Mouse (Mus musculus): ENCODE data around the gene Umod. TPM values are rescaled to one million over a fixed set of nuclear protein-coding genes. Genes with fewer than 3 reads are reported as not detected.

The Umod gene
- polyA plus RNA-seq, 1 experiment from 2014 or later, result not detected

GRCm38 (mm10) chr7:119513056-119513455 lies 34.0 kb upstream of the Umod start:
- Histone ChIP-seq H3K4me3 (ENCODE audit: low read depth, low read length) (no peak overlapping the region), H3K27ac (ENCODE audit: low read depth) (no peak overlapping the region), H3K27me3 (ENCODE audit: insufficient read depth, low read length) (no peaks in the 10 kb centered on the region), H3K9ac (replicated peaks) (no peak overlapping the region), H3K4me2 (ENCODE audit: low read depth, low read length) (no peak overlapping the region), H3K36me3 (replicated peaks; ENCODE audit: insufficient read depth, low read length) (no peaks in the 10 kb centered on the region), H3K4me1 (ENCODE audit: insufficient read depth) (peaks cover 4% of the 10 kb centered on the region; the same call in 1 of the 2 replicates), H3K9me3 (ENCODE audit: low read length) (no peaks in the 10 kb centered on the region)
- DNase-seq (peak; percentile 73), ATAC-seq (peak; percentile 81)
- 24% methylated on average over 7 of the region's 7 CpGs for WGBS (ENCODE audit: insufficient replicate concordance)
- TF ChIP-seq EP300 (IDR thresholded peaks at IDR 0.05; ENCODE audit: low read depth) (no peak), CTCF (IDR thresholded peaks at IDR 0.05; ENCODE audit: low read depth) (peak; percentile 84)

- no peaks in the 10 kb centered on the region for H3K27me3 ChIP-seq (ENCODE audit: insufficient read depth, low read length)
- TF ChIP-seq CTCF (IDR thresholded peaks at IDR 0.05; ENCODE audit: low read depth) (no peak), EP300 (IDR thresholded peaks at IDR 0.05; ENCODE audit: low read depth) (no peak)
- no peak overlapping the region for H3K4me3 ChIP-seq (ENCODE audit: low read depth, low read length)
- no peaks in the 10 kb centered on the region for H3K36me3 ChIP-seq (replicated peaks; ENCODE audit: insufficient read depth, low read length)
- H3K27ac ChIP-seq (ENCODE audit: low read depth), result no peak overlapping the region
- ATAC-seq (no peak), DNase-seq (no peak)
- WGBS (ENCODE audit: insufficient replicate concordance), result 65% methylated on average over 4 of the region's 4 CpGs
- no peak overlapping the region for H3K9ac ChIP-seq (replicated peaks)
- H3K4me1 ChIP-seq (ENCODE audit: insufficient read depth), result peaks cover 4% of the 10 kb centered on the region; the same call in 1 of the 2 replicates
- H3K9me3 ChIP-seq (ENCODE audit: low read length), result no peaks in the 10 kb centered on the region
- no peak overlapping the region for H3K4me2 ChIP-seq (ENCODE audit: low read depth, low read length)
Observed at GRCm38 (mm10) chr7:119511143-119511542, 32.1 kb upstream of the Umod start.

GRCm38 (mm10) chr7:119490041-119490780 lies 11.1 kb upstream of the Umod start:
- ATAC-seq, result no peak
- no peaks in the 10 kb centered on the region for H3K27me3 ChIP-seq (ENCODE audit: insufficient read depth, low read length)
- no peaks in the 10 kb centered on the region for H3K36me3 ChIP-seq (replicated peaks; ENCODE audit: insufficient read depth, low read length)
- 77% methylated on average over 4 of the region's 4 CpGs for WGBS (ENCODE audit: insufficient replicate concordance)
- H3K27ac ChIP-seq (ENCODE audit: low read depth), result no peak overlapping the region
- H3K9me3 ChIP-seq (ENCODE audit: low read length), result no peaks in the 10 kb centered on the region
- no peaks in the 10 kb centered on the region for H3K4me1 ChIP-seq (ENCODE audit: insufficient read depth)
- DNase-seq, result no peak
- no peak overlapping the region for H3K4me3 ChIP-seq (ENCODE audit: low read depth, low read length)
- H3K9ac ChIP-seq (replicated peaks), result no peak overlapping the region
- H3K4me2 ChIP-seq (ENCODE audit: low read depth, low read length), result no peak overlapping the region
- TF ChIP-seq EP300 (IDR thresholded peaks at IDR 0.05; ENCODE audit: low read depth) (no peak), CTCF (IDR thresholded peaks at IDR 0.05; ENCODE audit: low read depth) (no peak)

- no peak overlapping the region for H3K4me2 ChIP-seq (ENCODE audit: low read depth, low read length)
- no peak overlapping the region for H3K9ac ChIP-seq (replicated peaks)
- no peak for ATAC-seq
- H3K27ac ChIP-seq (ENCODE audit: low read depth), result no peak overlapping the region
- no peaks in the 10 kb centered on the region for H3K9me3 ChIP-seq (ENCODE audit: low read length)
- no peaks in the 10 kb centered on the region for H3K27me3 ChIP-seq (ENCODE audit: insufficient read depth, low read length)
- no peak for TF ChIP-seq CTCF (IDR thresholded peaks at IDR 0.05; ENCODE audit: low read depth)
- no peak for TF ChIP-seq EP300 (IDR thresholded peaks at IDR 0.05; ENCODE audit: low read depth)
- 62% methylated on average over 5 of the region's 5 CpGs for whole genome bisulfite sequencing (ENCODE audit: insufficient replicate concordance)
- H3K4me3 ChIP-seq (ENCODE audit: low read depth, low read length), result no peak overlapping the region
- H3K36me3 ChIP-seq (replicated peaks; ENCODE audit: insufficient read depth, low read length), result no peaks in the 10 kb centered on the region
- no peaks in the 10 kb centered on the region for H3K4me1 ChIP-seq (ENCODE audit: insufficient read depth)
- no peak for DNase-seq
Observed at GRCm38 (mm10) chr7:119486683-119487082, 7.6 kb upstream of the Umod start.

GRCm38 (mm10) chr7:119484154-119484553 lies 5.1 kb upstream of the Umod start:
- Histone ChIP-seq H3K4me3 (ENCODE audit: low read depth, low read length) (no peak overlapping the region), H3K4me2 (ENCODE audit: low read depth, low read length) (no peak overlapping the region), H3K27me3 (ENCODE audit: insufficient read depth, low read length) (no peaks in the 10 kb centered on the region), H3K9me3 (ENCODE audit: low read length) (no peaks in the 10 kb centered on the region), H3K36me3 (replicated peaks; ENCODE audit: insufficient read depth, low read length) (no peaks in the 10 kb centered on the region), H3K27ac (ENCODE audit: low read depth) (no peak overlapping the region), H3K9ac (replicated peaks) (no peak overlapping the region), H3K4me1 (ENCODE audit: insufficient read depth) (no peaks in the 10 kb centered on the region)
- WGBS (ENCODE audit: insufficient replicate concordance), result 73% methylated on average over 4 of the region's 4 CpGs
- no peak for ATAC-seq
- no peak for DNase-seq
- TF ChIP-seq CTCF (IDR thresholded peaks at IDR 0.05; ENCODE audit: low read depth), result no peak
- TF ChIP-seq EP300 (IDR thresholded peaks at IDR 0.05; ENCODE audit: low read depth), result no peak

- H3K4me3 ChIP-seq (ENCODE audit: low read depth, low read length), result no peak overlapping the region
- no peak overlapping the region for H3K27ac ChIP-seq (ENCODE audit: low read depth)
- TF ChIP-seq EP300 (IDR thresholded peaks at IDR 0.05; ENCODE audit: low read depth) (no peak), CTCF (IDR thresholded peaks at IDR 0.05; ENCODE audit: low read depth) (0 out of 2 replicates have a peak, but pooled peaks have one; percentile 1)
- ATAC-seq, result peak; percentile 40; the same call in 1 of the 2 replicates
- WGBS (ENCODE audit: insufficient replicate concordance), result 74% methylated on average over 33 of the region's 33 CpGs
- DNase-seq, result peak; percentile 14
- no peaks in the 10 kb centered on the region for H3K27me3 ChIP-seq (ENCODE audit: insufficient read depth, low read length)
- H3K36me3 ChIP-seq (replicated peaks; ENCODE audit: insufficient read depth, low read length), result no peaks in the 10 kb centered on the region
- no peaks in the 10 kb centered on the region for H3K4me1 ChIP-seq (ENCODE audit: insufficient read depth)
- H3K9ac ChIP-seq (replicated peaks), result no peak overlapping the region
- H3K4me2 ChIP-seq (ENCODE audit: low read depth, low read length), result no peak overlapping the region
- H3K9me3 ChIP-seq (ENCODE audit: low read length), result no peaks in the 10 kb centered on the region
Observed at GRCm38 (mm10) chr7:119476500-119477389, 2.3 kb downstream of the Umod start.

Measured in liver, postnatal 0 days (tissue).